Mouse (Mus musculus) kidney, postnatal 36 days (tissue): ENCODE measurements at regions not wholly inside any gene's neighbourhood (a gene's known extent, or its start where the extent isn't known, plus 50 kb on each side); places are given as distances from the start of the nearest gene placed in this dataset.

Source experiments
- DNase-seq, 2 experiments: peaks; one replicate each; pipeline ENCODE4 v3.0.0; 2021 to 2022; ENCODE audit warnings: mixed read lengths in 2 of 2

GRCm38 (mm10) chr10:68606848-68607247, 65.2 kb upstream of the Cabcoco1 start:
- no peak for DNase-seq

DNA sequence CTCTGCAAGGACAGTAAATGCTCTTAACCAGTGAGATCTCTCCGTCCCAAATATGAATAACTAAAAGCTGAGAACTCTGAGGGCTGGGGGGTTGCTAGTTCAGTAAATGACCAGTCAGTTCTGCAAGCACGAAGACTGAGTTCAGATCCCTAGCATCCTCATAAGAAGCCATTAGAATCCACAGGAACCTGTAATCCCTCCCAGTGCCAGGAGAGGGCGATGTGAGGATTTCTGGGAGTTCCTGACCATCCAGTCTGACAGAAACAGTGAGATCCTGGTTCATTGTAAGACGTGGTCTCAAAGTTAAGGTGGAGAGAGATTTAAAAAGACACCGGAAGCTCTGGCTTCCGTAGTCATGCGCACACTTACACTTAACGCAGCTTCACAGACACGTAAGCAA, 70.2 kb upstream of the Cabcoco1 start:
- peak; percentile 11 to 64 for DNase-seq

DNA sequence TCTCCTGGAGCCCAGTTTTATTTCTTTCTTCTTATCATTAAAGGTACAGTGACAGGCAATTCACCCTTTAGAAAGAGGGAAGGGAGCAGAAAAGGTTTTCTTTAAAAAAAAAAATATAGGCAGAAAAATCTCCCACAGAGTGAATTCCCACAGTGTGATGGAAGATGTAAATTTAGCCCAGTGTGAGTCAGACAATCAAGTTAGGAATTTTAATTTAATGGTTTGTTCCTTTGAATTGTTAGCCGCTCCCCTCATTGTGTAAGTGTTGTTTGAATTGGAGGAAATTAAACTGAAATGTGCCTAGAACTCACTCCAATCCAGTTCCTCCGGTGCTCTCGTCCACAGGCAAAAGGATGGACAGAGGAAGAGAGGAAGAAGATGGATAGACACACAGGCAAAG, 71.0 kb upstream of the Cabcoco1 start:
- no peak for DNase-seq

DNA sequence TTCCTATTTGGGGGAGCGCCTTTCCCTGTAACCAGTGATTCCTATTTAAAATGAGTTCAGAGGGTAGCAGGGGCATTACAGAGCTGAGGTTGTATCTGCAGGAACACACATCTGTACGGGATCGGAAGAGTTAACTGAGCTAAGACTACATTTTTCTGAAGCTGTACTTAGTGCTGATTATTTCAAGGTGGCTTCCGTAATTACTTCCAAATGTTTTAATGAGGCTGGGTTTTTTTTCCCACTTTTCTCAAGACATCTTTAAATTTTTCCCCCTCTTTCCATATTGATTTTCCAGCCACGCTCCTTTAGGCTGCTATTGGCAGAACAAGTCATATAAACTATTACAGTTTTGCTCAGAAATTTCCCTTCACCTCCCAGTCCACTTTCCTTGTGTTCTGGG, 82.1 kb upstream of the Cabcoco1 start:
- no peak for DNase-seq

- peak; percentile 1 to 20 for DNase-seq
These were observed 83.6 kb upstream of the Cabcoco1 start for GRCm38 (mm10) chr10:68625329-68625728.

- DNase-seq = peak in 1 of 2 experiments; percentile 4
These were observed 84.1 kb upstream of the Cabcoco1 start for GRCm38 (mm10) chr10:68625752-68626151.

- DNase-seq = no peak
These were observed 87.8 kb upstream of the Cabcoco1 start for GRCm38 (mm10) chr10:68629486-68629885.

GRCm38 (mm10) chr10:68633180-68633579, 90.3 kb upstream of the Tmem26 start:
- DNase-seq = no peak

DNA sequence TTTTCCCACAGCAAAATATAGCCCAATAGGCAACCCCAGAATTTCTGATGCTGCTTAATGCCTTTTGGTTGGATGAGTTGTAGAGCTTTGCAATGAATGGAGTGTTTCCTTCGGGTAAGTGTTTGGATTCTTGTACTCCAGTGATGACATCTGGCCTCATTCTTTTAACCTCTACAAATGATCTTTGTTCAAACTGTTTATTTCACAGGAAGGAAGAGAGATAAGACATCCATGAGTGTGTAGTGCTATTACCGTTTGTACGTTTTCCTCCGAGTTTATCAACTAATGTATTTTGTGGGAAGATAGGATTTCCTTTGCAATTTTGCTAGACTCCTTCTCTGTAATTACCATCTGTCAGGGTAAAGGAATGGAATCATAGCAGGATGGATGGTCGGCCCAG, 70.7 kb upstream of the Tmem26 start:
- DNase-seq = no peak

DNA sequence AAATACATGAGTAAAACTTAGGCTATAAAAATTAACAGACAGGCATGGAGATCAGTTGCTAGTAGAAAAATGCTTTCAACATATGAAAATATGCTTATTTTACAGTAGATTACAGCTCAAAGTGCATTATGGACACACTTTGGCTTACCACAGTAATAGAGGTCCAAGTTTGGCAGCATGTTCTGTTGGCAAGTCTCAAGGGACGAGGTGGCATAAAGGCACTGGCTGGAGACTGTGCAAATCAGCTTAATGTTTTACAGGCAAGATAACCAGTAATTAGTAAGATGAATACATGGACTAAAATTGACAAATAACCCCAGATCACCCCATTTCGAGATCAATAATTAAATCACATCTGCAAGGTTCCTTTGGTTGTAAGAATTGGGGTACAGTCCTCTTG, 68.0 kb upstream of the Tmem26 start:
- peak; percentile 5 to 27 for DNase-seq

GRCm38 (mm10) chr10:68666094-68666493, 57.4 kb upstream of the Tmem26 start:
- DNase-seq = no peak

DNA sequence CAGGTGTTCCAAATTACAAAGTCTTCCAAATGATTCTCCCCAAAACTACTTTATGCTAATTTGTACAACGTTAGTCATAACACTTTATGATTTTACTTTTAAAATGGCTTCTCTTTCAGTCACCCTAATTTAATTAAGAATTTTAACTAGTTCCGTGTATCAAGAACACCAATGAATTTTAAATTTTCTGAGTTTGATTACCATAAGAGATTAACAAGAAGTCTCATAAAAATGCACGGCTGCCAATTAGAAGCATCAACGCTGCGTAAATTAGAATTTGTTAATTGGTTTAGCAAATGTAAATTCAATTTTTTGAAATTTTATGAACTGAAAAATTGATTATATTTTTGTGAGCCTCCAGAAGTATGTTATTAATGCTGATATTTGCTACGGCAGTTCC, 54.1 kb upstream of the Tmem26 start:
- no peak for DNase-seq

DNA sequence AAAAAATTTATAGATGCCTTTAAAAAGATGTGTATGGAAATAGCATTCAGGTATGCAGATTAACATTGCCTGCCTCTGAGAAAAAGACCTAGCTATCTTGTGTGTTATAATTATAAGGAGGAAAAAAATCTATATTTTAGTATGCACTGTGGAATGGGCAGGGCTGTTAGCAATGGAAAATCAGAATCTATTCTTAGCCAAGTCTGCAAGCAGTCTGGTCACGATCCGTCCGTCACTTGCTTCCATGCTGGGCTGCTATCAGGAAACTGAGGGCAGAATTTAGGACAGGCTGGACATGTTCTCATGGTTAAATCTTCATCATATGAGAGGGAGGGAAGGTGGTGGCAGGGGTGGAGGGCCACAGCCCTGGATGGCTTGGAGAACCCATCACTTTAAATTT, 53.5 kb upstream of the Tmem26 start:
- DNase-seq = no peak

GRCm38 (mm10) chr10:68672291-68672690, 51.2 kb upstream of the Tmem26 start:
- no peak for DNase-seq

DNA sequence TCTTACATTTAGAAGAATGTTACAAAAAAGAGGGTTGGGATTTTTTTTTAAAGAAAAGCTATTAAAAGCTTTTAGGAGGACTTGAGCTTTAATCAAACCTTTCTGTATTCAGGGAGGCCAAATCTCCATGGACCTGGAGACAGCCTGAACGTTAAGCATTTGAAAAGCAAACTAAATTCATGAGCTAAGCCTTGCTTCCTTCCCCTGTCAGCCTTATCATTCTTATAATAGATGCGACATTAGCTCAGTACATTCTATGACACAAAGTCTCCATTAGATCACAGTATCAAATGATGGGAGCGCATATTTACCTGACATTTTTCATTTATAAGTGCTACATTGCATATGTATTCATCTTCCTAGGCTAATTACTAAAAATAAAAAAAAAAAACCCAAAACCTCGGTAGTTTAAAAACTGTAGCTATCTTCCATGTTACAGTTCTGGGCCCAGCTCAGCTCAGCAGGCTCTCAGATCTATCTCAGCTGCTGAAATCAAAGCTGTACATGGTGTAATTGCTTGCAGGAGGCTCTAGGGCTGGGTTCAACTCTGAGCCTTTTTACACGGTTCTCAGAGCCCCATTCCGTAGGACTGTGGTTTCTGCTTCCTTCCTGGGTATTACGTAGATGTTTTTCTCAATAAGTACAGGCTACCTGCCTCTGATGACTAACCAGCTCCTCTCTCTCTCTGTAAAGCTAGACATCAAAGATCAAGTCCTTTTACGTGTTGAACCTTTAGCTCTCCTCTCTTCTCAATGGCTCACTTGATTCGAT, 50.2 kb upstream of the Tmem26 start:
- DNase-seq = no peak
